Mouse (Mus musculus): ENCODE data around the gene Gm29276. TPM values are rescaled to one million over a fixed set of nuclear protein-coding genes. Genes with fewer than 3 reads are reported as not detected.
"Not testable (repeated sequence)": the region's sequence is repeated elsewhere in the genome, so short reads cannot be mapped to it uniquely, and the experiment has no call there.

Gm29276 gene
- not detected in 2 replicates for total RNA-seq (2012; rRNA removed)
- polyA plus RNA-seq (2012; ENCODE audit: insufficient read depth in 1 of 2, insufficient read length in 2 of 2, low read depth in 1 of 2, low replicate concordance in 2 of 2, missing spikeins in 1 of 2) = not detected

GRCm38 (mm10) chrY:42582150-42582549 is at the start of gene Gm29276:
Gene Gm29276, minus strand, starts transcription at chrY:42582250.
- not testable (repeated sequence) for H3K4me1 ChIP-seq (ENCODE audit: control insufficient read depth in 1 of 2, insufficient read depth in 2 of 2, low read length in 2 of 2)

More at GRCm38 (mm10) chrY:42582150-42582549, at the start of gene Gm29276:
- not testable (repeated sequence) for H3K9ac ChIP-seq (ENCODE audit: control insufficient read depth, low read depth, low read length, poor library complexity, severe bottlenecking); H3K36me3 ChIP-seq (ENCODE audit: control insufficient read depth in 1 of 2, insufficient read depth in 2 of 2, low read length in 2 of 2); H3K79me2 ChIP-seq (ENCODE audit: control insufficient read depth, insufficient read depth, low read length, poor library complexity); DNase-seq (ENCODE audit: low read depth, low spot score); H3K27ac ChIP-seq (ENCODE audit: control insufficient read depth, low read depth, low read length); H3K27me3 ChIP-seq (ENCODE audit: control insufficient read depth in 1 of 2, insufficient read depth in 2 of 2, low read length in 2 of 2); H3K4me3 ChIP-seq (ENCODE audit: control insufficient read depth in 1 of 2, insufficient read depth in 1 of 2, low read depth in 2 of 2, low read length in 2 of 2); H3K9me3 ChIP-seq (replicated peaks; ENCODE audit: insufficient read depth, low read length)
